16 mouse cellular contexts compared by ENCODE assay signal in genomic region chr9:57956838-57957236, GRCm38 (mm10). TPM values are rescaled to one million over a fixed set of nuclear protein-coding genes. Genes with fewer than 3 reads are reported as not detected.
DNase-seq lines count a peak whose midpoint lies in the region; ATAC-seq lines count a peak whose summit lies in the region.
"Had no signal": no experiment of that assay in that cellular context is flagged by ENCODE, and none has a peak within 500 bp of the region (broad histone marks: within the 10 kb centered on the region; RNA-seq: fewer than 3 reads in every experiment).

No protein-coding gene starts in this region.

- DNase-seq in 416B (ENCODE audit: low read depth) = peak; percentile 74
- peak; percentile 81 for DNase-seq in CD4-positive helper T cell, adult 2 months (ENCODE audit: low read depth, low spot score)
- peak; percentile 67 for DNase-seq in induced T-regulatory cell, adult 2 months (ENCODE audit: low read depth)
- no peak for DNase-seq in forebrain, embryonic 10.5 days (ENCODE audit: extremely low spot score, low spot score)
- no peak for DNase-seq in lung, postnatal 14 days
- DNase-seq in embryo, embryonic 11 days = no peak
- no peak for DNase-seq in embryonic facial prominence, embryonic 10.5 days (ENCODE audit: low spot score)
- DNase-seq: cerebellum, postnatal 14 days; kidney, adult 9 months; layer of hippocampus, adult 9-11 months; lung, adult 2 months; right cerebral cortex, postnatal 4 days had no signal

- WGBS in stomach, embryonic 15.5 days = 61% methylated on average over 5 of the region's 5 CpGs
- 84% methylated on average over 5 of the region's 5 CpGs for WGBS in forebrain, embryonic 10.5 days
- WGBS in embryonic facial prominence, embryonic 10.5 days = 80% methylated on average over 5 of the region's 5 CpGs

- no peaks in the 10 kb centered on the region for H3K27me3 ChIP-seq in stomach, embryonic 15.5 days (replicated peaks)
- peaks cover 12% of the 10 kb centered on the region for H3K27me3 ChIP-seq in forebrain, embryonic 10.5 days (ENCODE audit: poor library complexity, severe bottlenecking)
- H3K27me3 ChIP-seq in embryonic facial prominence, embryonic 10.5 days (replicated peaks; ENCODE audit: low read depth, poor library complexity, severe bottlenecking) = peaks cover 11% of the 10 kb centered on the region
- H3K27me3 ChIP-seq: hindbrain, embryonic 12.5 days had no signal

- H3K4me1 ChIP-seq in stomach, embryonic 15.5 days = peaks cover 5% of the 10 kb centered on the region; the same call in 1 of the 2 replicates
- peaks cover 26% of the 10 kb centered on the region for H3K4me1 ChIP-seq in forebrain, embryonic 10.5 days
- H3K4me1 ChIP-seq in embryonic facial prominence, embryonic 10.5 days = peaks cover 39% of the 10 kb centered on the region

- no peak overlapping the region for H3K4me3 ChIP-seq in stomach, embryonic 15.5 days (replicated peaks)
- no peak overlapping the region for H3K4me3 ChIP-seq in forebrain, embryonic 10.5 days
- H3K4me3 ChIP-seq in embryonic facial prominence, embryonic 10.5 days = no peak overlapping the region
- H3K4me3 ChIP-seq: erythroblast, embryonic 14.5 days; hindbrain, embryonic 12.5 days had no signal

- ATAC-seq in stomach, embryonic 15.5 days (ENCODE audit: insufficient read depth, low FRiP score, low read depth) = no peak; the same call in none of the 2 replicates

- no peaks in the 10 kb centered on the region for H3K36me3 ChIP-seq in stomach, embryonic 15.5 days
- peaks cover 11% of the 10 kb centered on the region; the same call in 1 of the 2 replicates for H3K36me3 ChIP-seq in forebrain, embryonic 10.5 days (replicated peaks)
- H3K36me3 ChIP-seq in embryonic facial prominence, embryonic 10.5 days (replicated peaks) = no peaks in the 10 kb centered on the region; the same call in 1 of the 2 replicates

- H3K9me3 ChIP-seq in stomach, embryonic 15.5 days = no peaks in the 10 kb centered on the region
- H3K9me3 ChIP-seq in forebrain, embryonic 10.5 days = no peaks in the 10 kb centered on the region
- H3K9me3 ChIP-seq in embryonic facial prominence, embryonic 10.5 days = no peaks in the 10 kb centered on the region
- H3K9me3 ChIP-seq: hindbrain, embryonic 12.5 days had no signal

- H3K9ac ChIP-seq in stomach, embryonic 15.5 days = no peak overlapping the region
- H3K9ac ChIP-seq: hindbrain, embryonic 12.5 days had no signal

- H3K27ac ChIP-seq in stomach, embryonic 15.5 days = peak overlapping the region; percentile 23; the same call in 1 of the 2 replicates
- H3K27ac ChIP-seq in forebrain, embryonic 10.5 days = no peak overlapping the region
- H3K27ac ChIP-seq in embryonic facial prominence, embryonic 10.5 days (replicated peaks) = no peak overlapping the region
- H3K27ac ChIP-seq: hindbrain, embryonic 12.5 days had no signal

- no peak overlapping the region for H3K4me2 ChIP-seq in stomach, embryonic 15.5 days
- H3K4me2 ChIP-seq: hindbrain, embryonic 12.5 days; midbrain, embryonic 11.5 days had no signal

RNA-seq across cellular contexts. Expression of gene Sema7a, which starts 16.9 kb away (rescaled TPM):
- polyA plus RNA-seq in stomach, embryonic 15.5 days (2015; fragmentation: Nextera tagmentation; extraction: Ambion mirVana) = 0.57 and 0.71 TPM in 2 replicates
- 0.14 and 0.75 TPM in 2 replicates for polyA plus RNA-seq in forebrain, embryonic 10.5 days (2016; fragmentation: Nextera tagmentation; extraction: Ambion mirVana)
- 0.08 and 0.25 TPM in 2 replicates for polyA plus RNA-seq in embryonic facial prominence, embryonic 10.5 days (2016; fragmentation: Nextera tagmentation; extraction: Ambion mirVana)

RNA-seq across cellular contexts. Expression of gene Ubl7, which starts 46.1 kb away (rescaled TPM):
- 85.4 and 92.0 TPM in 2 replicates for polyA plus RNA-seq in stomach, embryonic 15.5 days (2015; fragmentation: Nextera tagmentation; extraction: Ambion mirVana)
- 109 and 111 TPM in 2 replicates for polyA plus RNA-seq in forebrain, embryonic 10.5 days (2016; fragmentation: Nextera tagmentation; extraction: Ambion mirVana)
- 118 and 130 TPM in 2 replicates for polyA plus RNA-seq in embryonic facial prominence, embryonic 10.5 days (2016; fragmentation: Nextera tagmentation; extraction: Ambion mirVana)

RNA-seq across cellular contexts. Expression of gene Cyp11a1, which starts 49.4 kb away (rescaled TPM):
- 4.2 and 5.4 TPM in 2 replicates for polyA plus RNA-seq in stomach, embryonic 15.5 days (2015; fragmentation: Nextera tagmentation; extraction: Ambion mirVana)
- not detected in 2 replicates for polyA plus RNA-seq in forebrain, embryonic 10.5 days (2016; fragmentation: Nextera tagmentation; extraction: Ambion mirVana)
- polyA plus RNA-seq in embryonic facial prominence, embryonic 10.5 days (2016; fragmentation: Nextera tagmentation; extraction: Ambion mirVana) = not detected in 2 replicates
- polyA plus RNA-seq: midbrain, embryonic 11.5 days had no signal

Comparison
In these comparisons a context has a peak if more than half of its experiments do, and no peak if none do; other contexts are left out.
1. DNase-seq: peak in 416B (single experiment), CD4-positive helper T cell, adult 2 months (single experiment) and induced T-regulatory cell, adult 2 months (single experiment); none in forebrain, embryonic 10.5 days (single experiment), lung, postnatal 14 days (single experiment), embryo, embryonic 11 days (single experiment) and embryonic facial prominence, embryonic 10.5 days (single experiment).